Mouse (Mus musculus): ENCODE results near the gene Pcnx2. TPM values are rescaled to one million over a fixed set of nuclear protein-coding genes. Genes with fewer than 3 reads are reported as not detected.

Pcnx2 gene
- polyA plus RNA-seq, 1 experiment from 2014 or later: 2.1 TPM

DNA sequence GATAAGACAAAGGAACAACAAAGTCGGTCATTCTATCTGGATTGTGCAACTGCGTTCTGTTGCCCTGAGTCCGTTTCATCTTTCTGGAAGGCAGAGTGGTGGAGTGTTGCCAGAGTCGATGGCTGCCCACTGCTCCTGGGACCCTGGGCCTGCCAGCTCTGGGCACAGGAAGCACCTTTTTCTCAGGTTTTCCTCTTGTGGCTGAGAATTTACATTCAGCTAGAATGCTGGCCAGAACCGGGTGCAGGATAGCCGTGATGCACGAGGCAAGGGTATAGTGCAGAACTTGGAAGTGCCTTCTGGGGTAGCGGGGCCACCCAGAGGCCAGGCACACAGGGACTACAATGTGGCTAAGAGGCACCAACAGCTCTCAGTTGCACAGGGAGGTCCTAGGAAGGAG, 155.7 kb downstream of the Pcnx2 start:
- Histone ChIP-seq H3K9me3 (replicated peaks) (no peaks in the 10 kb centered on the region), H3K4me1 (no peaks in the 10 kb centered on the region), H3K4me2 (no peak overlapping the region), H3K4me3 (no peak overlapping the region), H3K9ac (no peak overlapping the region), H3K36me3 (ENCODE audit: poor library complexity, severe bottlenecking) (peaks cover 2% of the 10 kb centered on the region; the same call in 1 of the 2 replicates), H3K27ac (no peak overlapping the region), H3K27me3 (no peaks in the 10 kb centered on the region)
- 82% methylated on average over 8 of the region's 8 CpGs for WGBS
- no peak for ATAC-seq

DNA sequence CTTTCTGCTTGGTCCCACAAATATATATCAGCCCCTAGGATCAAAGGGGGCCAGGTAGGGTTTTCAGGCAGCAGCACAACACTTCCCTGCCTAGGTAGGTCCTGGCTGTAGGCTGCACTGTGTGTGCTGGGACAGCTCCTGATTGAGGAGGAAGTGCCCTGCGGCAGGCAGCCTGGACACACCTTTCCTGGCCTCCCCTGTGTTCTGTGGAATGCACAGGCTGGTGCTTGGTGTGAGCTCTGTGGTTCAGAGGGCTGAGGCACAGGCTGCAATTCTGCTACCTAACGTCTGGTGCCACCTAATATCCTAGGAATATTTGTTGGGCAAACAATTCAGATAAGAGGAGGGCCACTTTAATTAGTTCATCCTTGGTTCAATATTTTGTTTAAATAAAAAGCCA, 156.3 kb downstream of the Pcnx2 start:
- no peak overlapping the region for H3K4me2 ChIP-seq
- H3K27ac ChIP-seq: no peak overlapping the region
- ATAC-seq: no peak
- no peak overlapping the region for H3K9ac ChIP-seq
- no peak overlapping the region for H3K4me3 ChIP-seq
- no peaks in the 10 kb centered on the region for H3K27me3 ChIP-seq
- no peaks in the 10 kb centered on the region for H3K9me3 ChIP-seq (replicated peaks)
- WGBS: 69% methylated on average over 2 of the region's 2 CpGs
- H3K4me1 ChIP-seq: no peaks in the 10 kb centered on the region
- H3K36me3 ChIP-seq (ENCODE audit: poor library complexity, severe bottlenecking): no peaks in the 10 kb centered on the region

DNA sequence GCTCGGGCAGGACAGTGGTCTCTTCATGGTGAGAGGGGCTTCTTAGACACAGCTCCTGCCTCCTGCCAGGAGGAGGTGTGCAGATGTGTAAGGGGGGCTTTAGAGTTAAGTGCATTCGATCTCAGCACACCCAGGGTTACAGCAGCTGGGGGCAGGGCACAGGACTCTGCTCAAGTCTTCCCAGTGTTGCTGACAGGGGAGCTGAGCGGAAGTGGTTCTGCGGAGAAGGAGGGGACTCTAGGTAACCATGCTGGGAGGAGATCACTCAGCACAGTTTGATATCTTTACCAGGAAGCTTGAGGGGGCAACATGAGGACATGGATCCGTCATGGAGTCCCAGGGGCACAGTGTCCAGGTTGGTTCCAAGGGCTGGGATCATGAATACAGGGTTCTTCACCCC, 156.7 kb downstream of the Pcnx2 start:
- WGBS: 79% methylated on average over 5 of the region's 5 CpGs
- H3K27ac ChIP-seq: no peak overlapping the region
- no peak overlapping the region for H3K9ac ChIP-seq
- no peaks in the 10 kb centered on the region for H3K27me3 ChIP-seq
- no peak for ATAC-seq
- no peaks in the 10 kb centered on the region for H3K36me3 ChIP-seq (ENCODE audit: poor library complexity, severe bottlenecking)
- no peaks in the 10 kb centered on the region for H3K9me3 ChIP-seq (replicated peaks)
- no peaks in the 10 kb centered on the region for H3K4me1 ChIP-seq
- no peak overlapping the region for H3K4me3 ChIP-seq
- no peak overlapping the region for H3K4me2 ChIP-seq

DNA sequence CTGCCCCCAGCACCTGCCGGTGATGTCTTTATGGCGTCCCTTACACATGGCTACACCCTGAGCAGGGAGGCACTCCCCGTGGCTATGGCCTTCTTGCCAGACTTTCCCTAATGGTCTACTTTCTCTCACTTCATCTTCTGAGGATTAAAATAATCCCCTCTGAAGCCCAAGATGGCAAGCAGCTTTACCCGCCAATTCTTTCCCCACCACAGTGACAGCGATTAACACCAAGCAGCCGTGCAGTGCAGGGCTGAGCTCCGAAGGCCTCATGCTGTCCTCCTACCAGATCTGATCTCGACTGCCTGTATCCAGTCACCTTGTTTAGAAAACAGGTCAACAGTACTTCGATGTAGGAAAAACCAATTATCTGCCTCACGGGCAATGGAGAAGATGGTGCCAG, 157.5 kb downstream of the Pcnx2 start:
- Histone ChIP-seq H3K4me1 (no peaks in the 10 kb centered on the region), H3K4me3 (no peak overlapping the region), H3K36me3 (ENCODE audit: poor library complexity, severe bottlenecking) (no peaks in the 10 kb centered on the region), H3K4me2 (no peak overlapping the region), H3K27me3 (no peaks in the 10 kb centered on the region), H3K9ac (no peak overlapping the region), H3K27ac (no peak overlapping the region), H3K9me3 (replicated peaks) (no peaks in the 10 kb centered on the region)
- ATAC-seq: no peak
- WGBS: 65% methylated on average over 10 of the region's 10 CpGs

DNA sequence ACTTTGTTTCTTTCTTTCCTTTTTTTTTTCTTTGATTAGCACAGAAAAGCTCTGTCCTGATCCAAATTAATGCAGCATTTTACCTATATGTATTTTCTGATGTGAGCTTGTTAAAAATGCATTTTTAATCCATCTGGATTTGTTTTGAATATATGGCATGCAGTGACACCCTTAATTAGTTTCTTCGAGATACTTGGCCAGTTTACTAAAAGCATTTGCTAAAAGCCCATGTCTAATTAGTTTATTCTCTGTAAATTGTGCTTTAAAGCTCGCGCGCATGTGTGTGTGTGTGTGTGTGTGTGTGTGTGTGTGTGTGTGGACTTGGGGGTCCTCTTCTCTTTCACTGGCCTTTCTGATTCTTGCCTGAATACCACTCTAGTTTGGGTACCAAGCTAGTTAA, 159.2 kb downstream of the Pcnx2 start:
- no peak for ATAC-seq
- Histone ChIP-seq H3K4me3 (no peak overlapping the region), H3K36me3 (ENCODE audit: poor library complexity, severe bottlenecking) (no peaks in the 10 kb centered on the region), H3K4me1 (peaks cover 5% of the 10 kb centered on the region), H3K9me3 (replicated peaks) (no peaks in the 10 kb centered on the region), H3K27me3 (no peaks in the 10 kb centered on the region), H3K4me2 (no peak overlapping the region), H3K27ac (no peak overlapping the region), H3K9ac (no peak overlapping the region)
- WGBS: 63% methylated on average over 4 of the region's 4 CpGs

DNA sequence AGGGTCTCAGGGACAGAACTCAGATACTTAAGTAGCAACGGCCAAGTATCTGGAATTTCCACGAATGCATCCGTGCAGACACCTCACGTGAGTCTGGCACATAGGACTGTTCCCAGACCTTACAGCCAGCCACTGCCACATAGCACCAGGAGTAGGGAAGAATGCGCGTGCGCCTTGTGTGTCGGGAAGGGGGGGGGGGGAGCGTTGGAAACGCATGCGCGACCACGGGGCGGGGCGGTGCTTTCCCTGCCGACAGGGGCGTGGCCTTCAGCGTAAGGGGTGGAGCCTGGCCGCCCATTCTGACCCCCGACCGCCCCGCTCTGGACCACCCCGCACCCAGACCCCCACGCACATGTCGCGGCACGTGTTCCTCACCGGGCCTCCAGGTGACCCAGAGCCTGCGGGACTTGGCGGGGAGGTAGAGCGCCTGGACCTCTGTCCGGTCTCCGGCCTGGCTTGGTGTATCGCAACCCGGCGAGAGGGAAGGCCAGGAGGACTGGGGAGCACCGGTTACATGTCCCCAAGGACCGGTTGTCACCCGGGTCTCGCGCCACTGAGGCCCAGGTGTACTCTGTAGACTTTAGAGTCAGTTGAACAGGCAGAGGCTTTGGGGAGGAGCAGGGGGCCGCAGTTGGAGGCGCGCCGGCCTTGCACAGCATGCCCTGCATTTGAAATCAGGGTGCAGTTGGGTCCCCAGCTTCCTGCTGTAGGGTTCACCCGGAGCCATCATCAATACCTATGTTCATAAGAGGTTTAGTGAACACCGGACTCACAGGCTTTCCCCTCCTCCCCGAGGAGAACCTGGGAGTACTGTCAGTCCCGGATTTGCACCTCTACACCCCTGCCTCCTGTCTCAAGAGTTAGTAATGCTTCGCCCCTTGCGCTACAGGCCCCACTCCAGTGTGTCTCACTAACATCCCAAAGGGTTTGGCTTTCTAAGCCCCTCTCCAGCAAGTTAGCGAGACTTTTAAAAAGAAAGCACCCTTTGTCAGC, 163.9 kb downstream of the Pcnx2 start:
- peaks cover 9% of the 10 kb centered on the region for H3K4me1 ChIP-seq
- peak overlapping the region; percentile 65 for H3K4me3 ChIP-seq
- peak; percentile 96 for ATAC-seq
- no peaks in the 10 kb centered on the region for H3K9me3 ChIP-seq (replicated peaks)
- H3K27me3 ChIP-seq: no peaks in the 10 kb centered on the region
- no peak overlapping the region for H3K27ac ChIP-seq
- H3K9ac ChIP-seq: peak overlapping the region; percentile 76
- peak overlapping the region; percentile 74 for H3K4me2 ChIP-seq
- 6% methylated on average over 50 of the region's 52 CpGs for WGBS
- no peaks in the 10 kb centered on the region for H3K36me3 ChIP-seq (ENCODE audit: poor library complexity, severe bottlenecking)

DNA sequence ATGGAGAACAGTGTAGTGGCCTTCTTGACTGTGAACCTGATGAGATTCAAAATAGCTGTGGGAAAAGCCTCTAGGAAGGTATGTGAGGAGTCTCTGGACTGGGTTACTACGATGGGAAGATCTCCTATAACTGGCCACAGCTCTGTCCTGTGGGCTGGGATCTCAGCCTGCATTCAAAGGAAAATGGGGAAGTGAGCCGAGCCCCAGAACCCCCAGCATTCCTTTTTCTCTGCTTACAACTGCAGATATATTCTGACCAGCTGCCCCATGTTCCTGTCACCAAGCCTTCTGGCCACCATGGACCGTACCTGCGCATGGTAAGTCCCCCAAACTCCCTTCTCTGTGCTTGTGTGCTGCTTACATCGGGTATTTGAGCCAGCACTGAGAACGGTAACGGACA, 168.4 kb downstream of the Pcnx2 start, which contains the start of gene Ntpcr:
Gene Ntpcr (plus strand): TSS at position 218 of the 400 bp plus-strand sequence.
- no peak for ATAC-seq
- H3K27me3 ChIP-seq: no peaks in the 10 kb centered on the region
- no peak within 1 kb of the TSS for H3K27ac ChIP-seq
- H3K4me1 ChIP-seq: peaks cover 8% of the 10 kb centered on the region
- H3K9ac ChIP-seq: no peak within 1 kb of the TSS
- no peak within 1 kb of the TSS for H3K4me2 ChIP-seq
- no peak within 1 kb of the TSS for H3K4me3 ChIP-seq
- H3K36me3 ChIP-seq (ENCODE audit: poor library complexity, severe bottlenecking): no peaks in the 10 kb centered on the region
- H3K9me3 ChIP-seq (replicated peaks): no peaks in the 10 kb centered on the region
- 86% methylated on average over 7 of the region's 7 CpGs for WGBS

DNA sequence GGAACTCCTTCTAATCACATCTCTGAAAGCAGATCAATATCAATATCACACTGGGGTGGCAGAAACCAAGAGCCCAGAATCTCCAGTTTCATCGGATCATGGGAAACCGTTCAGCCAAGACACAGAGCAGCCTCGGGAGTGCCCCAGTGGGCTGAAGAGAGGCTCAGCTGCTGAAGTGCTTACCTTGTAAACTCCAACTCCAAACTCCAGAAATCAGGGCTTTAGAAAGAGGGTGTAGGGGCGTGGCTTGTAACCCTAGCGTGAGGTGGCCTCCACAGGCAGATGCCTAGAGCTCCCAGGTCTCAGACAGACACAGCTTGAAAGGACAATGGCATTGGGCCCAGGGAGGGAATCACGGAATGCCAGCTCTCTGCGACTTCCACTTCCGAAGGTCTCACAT, 170.3 kb downstream of the Pcnx2 start:
- Histone ChIP-seq H3K4me1 (no peaks in the 10 kb centered on the region), H3K9me3 (replicated peaks) (no peaks in the 10 kb centered on the region), H3K36me3 (ENCODE audit: poor library complexity, severe bottlenecking) (no peaks in the 10 kb centered on the region), H3K4me2 (no peak overlapping the region), H3K27ac (no peak overlapping the region), H3K27me3 (no peaks in the 10 kb centered on the region), H3K4me3 (no peak overlapping the region), H3K9ac (no peak overlapping the region)
- 59% methylated on average over 8 of the region's 8 CpGs for WGBS
- ATAC-seq: no peak

DNA sequence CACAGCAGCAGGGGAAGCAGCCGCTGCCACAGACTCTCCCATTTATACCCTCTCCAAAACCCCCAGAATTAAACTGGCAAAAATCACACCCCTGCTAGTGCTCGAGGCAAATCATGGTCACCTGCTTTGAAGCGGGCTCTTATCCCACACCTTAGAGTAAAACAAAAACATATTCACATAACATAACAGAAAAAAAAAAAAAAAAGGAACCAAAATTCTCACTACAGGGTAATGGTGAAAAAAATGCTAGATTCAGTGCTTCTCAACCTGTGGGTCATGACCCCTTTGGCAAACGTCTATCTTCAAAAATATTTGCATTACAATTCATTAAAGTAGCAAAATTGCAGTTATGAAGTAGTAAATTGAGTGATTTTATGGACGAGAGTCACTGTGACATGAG, 171.1 kb downstream of the Pcnx2 start:
- Histone ChIP-seq H3K4me1 (no peaks in the 10 kb centered on the region), H3K27ac (no peak overlapping the region), H3K27me3 (no peaks in the 10 kb centered on the region), H3K9me3 (replicated peaks) (no peaks in the 10 kb centered on the region), H3K4me2 (no peak overlapping the region), H3K4me3 (no peak overlapping the region), H3K9ac (no peak overlapping the region), H3K36me3 (ENCODE audit: poor library complexity, severe bottlenecking) (no peaks in the 10 kb centered on the region)
- WGBS: 89% methylated on average over 5 of the region's 5 CpGs
- no peak for ATAC-seq

DNA sequence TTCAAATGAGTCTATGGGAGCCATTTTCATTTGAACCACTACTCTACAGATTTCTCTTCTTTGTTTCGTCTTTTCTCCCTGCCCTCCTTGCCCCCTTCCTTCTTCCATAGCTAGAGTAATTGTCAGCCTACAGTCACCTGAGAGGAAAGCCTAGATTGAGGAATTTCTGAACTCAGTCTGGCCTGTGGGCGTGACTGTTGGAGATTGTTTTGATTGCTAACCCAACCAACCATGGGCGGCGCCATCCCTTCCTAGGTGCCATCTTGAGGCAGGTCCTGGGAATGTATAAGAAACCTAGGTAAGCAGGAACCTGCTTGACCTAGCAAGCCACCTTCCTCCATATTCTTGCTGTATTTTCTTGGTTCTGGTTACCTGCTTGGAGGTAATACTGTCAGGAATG, 172.0 kb downstream of the Pcnx2 start:
- H3K9me3 ChIP-seq (replicated peaks): no peaks in the 10 kb centered on the region
- no peak for ATAC-seq
- H3K9ac ChIP-seq: no peak overlapping the region
- no peaks in the 10 kb centered on the region for H3K27me3 ChIP-seq
- no peak overlapping the region for H3K27ac ChIP-seq
- H3K4me3 ChIP-seq: no peak overlapping the region
- H3K36me3 ChIP-seq (ENCODE audit: poor library complexity, severe bottlenecking): no peaks in the 10 kb centered on the region
- H3K4me2 ChIP-seq: no peak overlapping the region
- WGBS: 96% methylated on average over 4 of the region's 4 CpGs
- no peaks in the 10 kb centered on the region for H3K4me1 ChIP-seq

DNA sequence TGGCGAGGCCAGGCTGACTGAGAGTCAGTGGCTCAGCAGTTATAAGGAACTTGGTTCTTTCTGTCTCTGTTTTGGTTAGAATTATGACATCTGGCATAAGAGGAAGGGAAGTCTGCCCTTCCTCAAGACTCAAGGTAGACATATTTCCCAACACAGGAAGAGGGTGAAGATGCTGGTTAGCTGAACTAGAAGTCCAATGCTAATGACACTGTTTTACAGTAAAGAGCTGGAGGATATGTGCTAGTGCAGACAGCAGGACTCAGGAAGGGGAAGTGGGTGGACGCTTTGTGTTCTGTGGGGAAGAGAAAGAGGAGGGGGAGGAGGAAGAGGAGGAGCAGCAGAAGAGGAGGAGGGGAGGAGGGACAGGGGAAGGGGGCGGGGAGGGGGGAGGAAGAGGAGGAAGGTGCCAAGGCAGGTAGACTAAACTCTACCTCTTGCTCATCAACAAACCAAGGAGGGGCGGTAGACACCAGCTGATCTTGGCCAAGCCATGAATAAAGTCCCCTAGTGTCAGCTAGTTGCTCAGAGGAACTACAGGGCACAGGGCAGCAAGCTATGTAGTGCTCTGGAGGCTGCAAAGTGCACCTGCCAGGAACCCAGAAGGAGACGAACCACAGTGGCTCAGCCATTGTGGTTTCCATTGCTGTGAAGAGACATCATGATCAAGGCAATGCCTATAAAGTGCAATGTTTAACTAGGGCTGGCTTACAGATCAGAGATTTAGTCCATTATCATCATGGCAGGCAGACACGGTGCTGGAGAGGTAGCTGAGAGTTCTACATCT, 172.9 kb downstream of the Pcnx2 start:
- Histone ChIP-seq H3K27ac (no peak overlapping the region), H3K27me3 (no peaks in the 10 kb centered on the region), H3K9me3 (replicated peaks) (no peaks in the 10 kb centered on the region), H3K4me2 (no peak overlapping the region), H3K4me3 (no peak overlapping the region), H3K9ac (no peak overlapping the region), H3K4me1 (no peaks in the 10 kb centered on the region), H3K36me3 (ENCODE audit: poor library complexity, severe bottlenecking) (no peaks in the 10 kb centered on the region)
- ATAC-seq: no peak
- 82% methylated on average over 6 of the region's 6 CpGs for WGBS

DNA sequence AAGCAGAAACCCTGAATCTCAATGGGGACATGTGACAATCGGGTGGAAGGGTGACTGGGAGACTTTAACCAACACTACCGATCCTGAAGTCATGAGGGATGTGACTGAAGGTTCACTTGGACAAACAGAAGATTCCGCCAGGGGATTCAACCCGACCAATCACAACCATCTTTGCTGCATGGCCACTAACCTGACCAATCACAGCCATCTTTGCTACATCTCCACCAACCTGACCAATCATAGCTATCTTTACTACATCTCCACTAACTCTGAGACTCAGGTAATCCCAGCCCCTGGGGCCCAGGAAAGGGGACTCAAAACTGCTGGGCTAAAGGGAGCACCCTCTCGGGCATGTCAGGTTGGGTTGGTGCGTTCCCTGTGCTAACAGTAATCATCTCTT, 174.7 kb downstream of the Pcnx2 start:
- Histone ChIP-seq H3K27ac (no peak overlapping the region), H3K9ac (no peak overlapping the region), H3K27me3 (no peaks in the 10 kb centered on the region), H3K4me1 (no peaks in the 10 kb centered on the region), H3K36me3 (ENCODE audit: poor library complexity, severe bottlenecking) (no peaks in the 10 kb centered on the region), H3K9me3 (replicated peaks) (no peaks in the 10 kb centered on the region), H3K4me2 (no peak overlapping the region), H3K4me3 (no peak overlapping the region)
- WGBS: 95% methylated on average over 6 of the region's 6 CpGs
- ATAC-seq: no peak

All from forebrain, embryonic 13.5 days (tissue).